Mouse (Mus musculus) liver, embryonic 11.5 days (tissue): ENCODE results near the gene Irf2bpl. TPM values are rescaled to one million over a fixed set of nuclear protein-coding genes. Genes with fewer than 3 reads are reported as not detected.

Source experiments
- ATAC-seq: fragments of 200-750 bp; cut with Nextera tagmentation; replicated peaks from 2 replicates; pipeline ENCODE4 v1.8.0; 2017; ENCODE audit warnings: moderate number of reproducible peaks, mild to moderate bottlenecking, moderate TSS enrichment, moderate library complexity; ENCODE audit not compliant: low FRiP score
- DNase-seq: peaks from one replicate; pipeline ENCODE4 v3.0.0-alpha.2; 2017; ENCODE audit warnings: low spot score
- H3K27ac ChIP-seq: fragments of 300-500 bp; sonication (generic); 2 replicates; pipeline ENCODE4 v1.5.1; 2014; ENCODE audit warnings: mild to moderate bottlenecking, low read depth, low read length, control low read depth
- H3K27me3 ChIP-seq: fragments of 300-500 bp; sonication (generic); replicated peaks from 2 replicates; pipeline ENCODE4 v1.6.1; 2014; ENCODE audit warnings: low read length, mixed read lengths; ENCODE audit not compliant: control insufficient read depth, insufficient read depth
- H3K36me3 ChIP-seq: fragments of 300-500 bp; sonication (generic); 2 replicates; pipeline ENCODE4 v1.6.1; 2014; ENCODE audit warnings: mild to moderate bottlenecking, low read length, moderate library complexity, mixed read lengths; ENCODE audit not compliant: control insufficient read depth, insufficient read depth
- H3K4me1 ChIP-seq: fragments of 300-500 bp; sonication (generic); replicated peaks from 2 replicates; pipeline ENCODE4 v1.6.1; 2014; ENCODE audit warnings: low read length, mixed read lengths; ENCODE audit not compliant: control insufficient read depth, insufficient read depth
- H3K4me2 ChIP-seq: fragments of 300-500 bp; sonication (generic); 2 replicates; pipeline ENCODE4 v1.6.1; 2014; ENCODE audit warnings: mild to moderate bottlenecking, control low read depth, moderate library complexity
- H3K4me3 ChIP-seq: fragments of 300-500 bp; sonication (generic); 2 replicates; pipeline ENCODE4 v1.5.1; 2014; ENCODE audit warnings: low read depth, low read length, control low read depth
- H3K9ac ChIP-seq: fragments of 300-500 bp; sonication (generic); 2 replicates; pipeline ENCODE4 v1.6.1; 2014; ENCODE audit warnings: low read depth, low read length, control low read depth
- H3K9me3 ChIP-seq: fragments of 300-500 bp; sonication (generic); 2 replicates; pipeline ENCODE4 v1.6.1; 2016; ENCODE audit warnings: low read length, inconsistent platforms, mixed read lengths; ENCODE audit not compliant: control insufficient read depth
- WGBS: fragments of 180-500 bp; shearing (Covaris S2); extraction: QIAGEN DNeasy Blood & Tissue Kit; methylation state at CpG from one replicate; pipeline ENCODE4 v1.1.7; 2014; 5-methylcytosine and 5-hydroxymethylcytosine counted together
- polyA plus RNA-seq: library from polyadenylated mRNA; unstranded; fragments of >200 nt; fragmentation: Nextera tagmentation; extraction: Ambion mirVana; gene quantifications from 2 replicates; pipeline ENCODE4 v1.2.1, GENCODE M21; 2014

Gene Irf2bpl
- polyA plus RNA-seq, 1 experiment from 2014 or later: 9.7 TPM

- Histone ChIP-seq H3K27ac (peak overlapping the region; percentile 83), H3K9me3 (no peaks in the 10 kb centered on the region), H3K4me1 (peaks cover 57% of the 10 kb centered on the region), H3K9ac (no peak overlapping the region; the same call in 1 of the 2 replicates), H3K4me3 (no peak overlapping the region), H3K4me2 (peak overlapping the region; percentile 13), H3K27me3 (no peaks in the 10 kb centered on the region), H3K36me3 (no peaks in the 10 kb centered on the region)
- 33% methylated on average over 6 of the region's 6 CpGs for WGBS
- DNase-seq (no peak), ATAC-seq (peak; percentile 30; the same call in 1 of the 2 replicates)
These were observed 50.7 kb downstream of the Irf2bpl start for GRCm38 (mm10) chr12:86833711-86834415.

GRCm38 (mm10) chr12:86832551-86833182 is 51.9 kb downstream of the Irf2bpl start:
- Histone ChIP-seq H3K4me1 (peaks cover 51% of the 10 kb centered on the region), H3K9ac (peak overlapping the region; percentile 66)

GRCm38 (mm10) chr12:86831591-86832550 is 52.7 kb downstream of the Irf2bpl start:
- Histone ChIP-seq H3K9ac (peak overlapping the region; percentile 66), H3K4me2 (peak overlapping the region; percentile 57), H3K4me3 (no peak overlapping the region), H3K4me1 (peaks cover 49% of the 10 kb centered on the region), H3K9me3 (no peaks in the 10 kb centered on the region), H3K36me3 (no peaks in the 10 kb centered on the region), H3K27ac (0 out of 2 replicates have a peak overlapping the region, but pooled peaks have one; percentile 51), H3K27me3 (no peaks in the 10 kb centered on the region)
- ATAC-seq (no peak), DNase-seq (peak; percentile 62)
- WGBS: 26% methylated on average over 32 of the region's 32 CpGs

More at GRCm38 (mm10) chr12:86832551-86833182, 51.9 kb downstream of the Irf2bpl start:
- Histone ChIP-seq H3K27me3 (no peaks in the 10 kb centered on the region), H3K36me3 (no peaks in the 10 kb centered on the region), H3K9me3 (no peaks in the 10 kb centered on the region), H3K4me2 (peak overlapping the region; percentile 57), H3K27ac (peak overlapping the region; percentile 83), H3K4me3 (no peak overlapping the region)
- ATAC-seq (no peak), DNase-seq (no peak)
- WGBS: 49% methylated on average over 11 of the region's 11 CpGs

Other genes with a start within 250 kb of the Irf2bpl start
- 4.7 and 5.6 TPM in 2 replicates for gene Vash1, start 206.1 kb downstream of the Irf2bpl start, polyA plus RNA-seq
- gene Angel1, start 158.3 kb downstream of the Irf2bpl start, polyA plus RNA-seq: 4.0 and 4.5 TPM in 2 replicates
- gene Lrrc74a, start 150.4 kb downstream of the Irf2bpl start, polyA plus RNA-seq: not detected in 2 replicates
- 23.8 and 28.1 TPM in 2 replicates for gene Cipc, start 62.2 kb upstream of the Irf2bpl start, polyA plus RNA-seq
- gene Zdhhc22, start 105.6 kb upstream of the Irf2bpl start, polyA plus RNA-seq: 0.05 and 0.08 TPM in 2 replicates
- gene Tmem63c, start 136.5 kb upstream of the Irf2bpl start, polyA plus RNA-seq: not detected in 2 replicates
- gene Ngb, start 217.7 kb upstream of the Irf2bpl start, polyA plus RNA-seq: 0.22 TPM in 1 of 2 replicates, not detected in the other